Mouse (Mus musculus): Measurements from ENCODE around the gene Gpatch8. TPM values are rescaled to one million over a fixed set of nuclear protein-coding genes. Genes with fewer than 3 reads are reported as not detected.

Gpatch8 gene
- polyA plus RNA-seq, 1 experiment from 2014 or later: 46.1 TPM

DNA sequence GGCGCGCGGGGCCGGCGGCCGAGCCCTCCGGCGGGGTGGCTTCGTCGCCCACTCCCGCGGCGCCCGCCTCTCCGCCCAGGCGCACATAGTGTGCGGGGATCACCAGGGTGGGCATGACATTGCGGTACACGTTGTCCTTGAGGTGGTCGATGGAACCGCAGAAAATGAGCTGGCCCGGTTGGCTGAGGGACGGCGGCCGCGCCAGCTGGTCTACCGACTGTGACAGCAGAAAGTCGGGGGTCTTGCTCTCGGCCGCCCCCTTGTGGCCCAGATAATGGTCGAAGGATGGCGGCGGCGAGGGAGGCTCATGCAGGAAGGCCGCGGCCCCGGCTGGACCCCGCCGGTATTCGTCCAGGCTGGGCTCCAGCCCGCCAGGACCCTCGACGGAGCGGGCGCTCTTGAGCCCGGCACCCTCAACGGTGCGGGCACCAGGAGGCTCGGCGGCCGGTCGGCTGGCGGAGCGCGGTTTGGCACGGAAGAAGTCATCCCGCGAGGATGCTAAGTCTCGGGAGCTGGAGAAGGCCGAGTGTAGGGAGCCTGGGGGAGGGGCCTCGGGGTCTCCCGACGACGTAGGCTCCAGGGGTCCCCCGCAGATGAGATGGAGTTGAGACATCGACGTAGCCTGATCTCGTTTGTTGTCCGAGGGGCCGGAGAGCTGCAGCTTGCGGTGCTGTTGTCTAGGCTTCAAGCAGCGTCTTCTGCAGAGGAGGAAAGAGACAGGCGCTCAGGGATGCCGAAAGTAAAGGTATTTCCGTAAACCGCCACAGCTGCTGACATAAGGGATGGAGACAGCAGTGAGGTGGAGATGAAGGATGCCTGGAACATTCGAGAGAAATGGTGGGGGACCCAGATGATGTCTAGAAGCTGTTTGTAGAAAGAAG, 117.7 kb downstream of the Gpatch8 start:
- 8% methylated on average over 77 of the region's 77 CpGs for WGBS
- H3K27me3 ChIP-seq (ENCODE audit: control insufficient read depth, insufficient read depth, low read length): 0 out of 2 replicates have a peak, but pooled peaks cover 4% of the 10 kb centered on the region
- peaks cover 18% of the 10 kb centered on the region for H3K36me3 ChIP-seq (ENCODE audit: control insufficient read depth, insufficient read depth, low read length)
- H3K9ac ChIP-seq (ENCODE audit: low read length): peak overlapping the region; percentile 43
- peaks cover 17% of the 10 kb centered on the region for H3K4me1 ChIP-seq (ENCODE audit: control insufficient read depth, insufficient read depth, low read length)
- peak overlapping the region; percentile 79 for H3K4me2 ChIP-seq (ENCODE audit: low read depth)
- no peaks in the 10 kb centered on the region for H3K9me3 ChIP-seq (ENCODE audit: control insufficient read depth, low read length)
- peak overlapping the region; percentile 36 for H3K4me3 ChIP-seq (ENCODE audit: low read depth, low read length)
- peak; percentile 48; the same call in 1 of the 2 replicates for ATAC-seq (ENCODE audit: insufficient read depth, low FRiP score, low TSS enrichment)
- DNase-seq (ENCODE audit: low spot score): peak; percentile 90
- peak overlapping the region; percentile 63; the same call in 1 of the 2 replicates for H3K27ac ChIP-seq (ENCODE audit: low read depth, low read length)

DNA sequence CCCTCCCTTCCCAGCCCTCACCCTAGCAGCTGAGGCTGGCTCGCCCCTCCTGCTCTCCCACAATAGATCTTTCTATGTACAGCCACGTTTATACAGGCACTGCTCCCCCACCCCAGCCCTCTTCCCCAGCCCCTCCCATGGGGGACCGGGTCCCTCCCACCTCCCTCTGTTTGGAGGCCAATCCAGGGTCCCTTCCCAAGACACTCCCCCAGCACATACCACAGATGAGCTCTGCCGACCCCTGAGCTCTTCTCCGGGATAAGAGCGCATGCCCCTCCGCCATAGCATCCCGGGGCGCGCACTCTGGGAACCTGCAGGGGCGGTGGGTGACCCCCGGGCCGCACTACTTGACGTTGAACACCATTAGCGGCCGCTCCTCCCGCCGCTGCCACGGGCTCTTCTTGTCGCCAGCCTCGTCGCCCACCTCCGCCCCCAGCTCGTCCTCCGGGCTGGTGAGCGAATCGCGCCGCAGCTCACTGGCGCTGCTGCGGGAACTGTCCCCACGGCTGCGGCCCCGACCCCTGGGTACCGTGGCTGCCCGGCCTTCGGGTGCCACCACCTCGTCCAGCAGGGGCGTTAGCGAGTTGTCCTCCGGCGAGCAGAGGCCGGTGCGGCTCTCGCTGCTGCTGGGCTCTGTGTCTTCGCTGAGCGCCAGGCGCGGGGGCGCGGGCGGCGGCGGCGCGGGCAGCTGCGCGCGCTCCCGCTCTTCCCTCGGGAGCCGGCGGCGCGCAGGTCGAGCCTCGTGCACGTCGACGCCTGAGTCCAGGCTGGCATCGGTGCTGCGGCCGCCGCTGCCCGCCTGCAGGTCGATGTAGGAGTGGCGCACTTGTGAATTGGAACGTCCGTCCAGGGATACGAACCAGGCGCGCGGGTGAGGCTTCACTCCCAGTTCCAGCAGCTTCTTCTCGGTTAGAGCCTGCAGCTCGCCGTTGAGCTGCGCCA, 118.8 kb downstream of the Gpatch8 start:
- H3K4me3 ChIP-seq (ENCODE audit: low read depth, low read length): peak overlapping the region; percentile 36
- DNase-seq (ENCODE audit: low spot score): peak; percentile 75
- H3K9ac ChIP-seq (ENCODE audit: low read length): peak overlapping the region; percentile 43
- 0 out of 2 replicates have a peak, but pooled peaks cover 4% of the 10 kb centered on the region for H3K27me3 ChIP-seq (ENCODE audit: control insufficient read depth, insufficient read depth, low read length)
- H3K4me1 ChIP-seq (ENCODE audit: control insufficient read depth, insufficient read depth, low read length): peaks cover 17% of the 10 kb centered on the region
- H3K4me2 ChIP-seq (ENCODE audit: low read depth): peak overlapping the region; percentile 79
- ATAC-seq (ENCODE audit: insufficient read depth, low FRiP score, low TSS enrichment): peak; percentile 55; the same call in 1 of the 2 replicates
- 3% methylated on average over 78 of the region's 87 CpGs for WGBS
- H3K9me3 ChIP-seq (ENCODE audit: control insufficient read depth, low read length): no peaks in the 10 kb centered on the region
- peak overlapping the region; percentile 63 for H3K27ac ChIP-seq (ENCODE audit: low read depth, low read length)
- H3K36me3 ChIP-seq (ENCODE audit: control insufficient read depth, insufficient read depth, low read length): peaks cover 15% of the 10 kb centered on the region

DNA sequence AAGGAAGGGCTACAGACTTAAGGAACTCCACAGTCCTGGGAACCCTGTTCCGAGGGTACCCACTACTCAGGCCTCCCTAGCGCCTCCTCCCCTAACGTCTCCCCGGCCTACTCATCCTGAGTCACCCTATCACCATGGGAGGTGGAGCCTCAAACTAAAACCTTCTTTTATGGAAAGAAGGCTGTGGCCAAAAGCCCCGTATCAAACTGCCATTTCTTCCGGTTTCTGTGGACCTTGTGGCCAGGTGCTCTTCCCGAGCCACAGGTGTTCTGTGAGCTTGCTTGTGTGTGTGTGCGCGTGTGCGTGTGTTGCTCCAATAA, 119.8 kb downstream of the Gpatch8 start:
- H3K4me3 ChIP-seq (ENCODE audit: low read depth, low read length): no peak overlapping the region
- ATAC-seq (ENCODE audit: insufficient read depth, low FRiP score, low TSS enrichment): no peak
- 0 out of 2 replicates have a peak, but pooled peaks cover 4% of the 10 kb centered on the region for H3K27me3 ChIP-seq (ENCODE audit: control insufficient read depth, insufficient read depth, low read length)
- no peak for DNase-seq (ENCODE audit: low spot score)
- H3K27ac ChIP-seq (ENCODE audit: low read depth, low read length): no peak overlapping the region
- peaks cover 17% of the 10 kb centered on the region for H3K4me1 ChIP-seq (ENCODE audit: control insufficient read depth, insufficient read depth, low read length)
- no peak overlapping the region for H3K4me2 ChIP-seq (ENCODE audit: low read depth)
- 85% methylated on average over 10 of the region's 10 CpGs for WGBS
- peaks cover 15% of the 10 kb centered on the region for H3K36me3 ChIP-seq (ENCODE audit: control insufficient read depth, insufficient read depth, low read length)
- H3K9ac ChIP-seq (ENCODE audit: low read length): no peak overlapping the region
- H3K9me3 ChIP-seq (ENCODE audit: control insufficient read depth, low read length): no peaks in the 10 kb centered on the region

GRCm38 (mm10) chr11:102435754-102436470, 120.3 kb downstream of the Gpatch8 start:
- Histone ChIP-seq H3K9ac (ENCODE audit: low read length) (no peak overlapping the region), H3K4me1 (ENCODE audit: control insufficient read depth, insufficient read depth, low read length) (peaks cover 17% of the 10 kb centered on the region), H3K36me3 (ENCODE audit: control insufficient read depth, insufficient read depth, low read length) (peaks cover 15% of the 10 kb centered on the region), H3K4me3 (ENCODE audit: low read depth, low read length) (0 out of 2 replicates have a peak overlapping the region, but pooled peaks have one; percentile 4), H3K27me3 (ENCODE audit: control insufficient read depth, insufficient read depth, low read length) (0 out of 2 replicates have a peak, but pooled peaks cover 4% of the 10 kb centered on the region), H3K9me3 (ENCODE audit: control insufficient read depth, low read length) (no peaks in the 10 kb centered on the region), H3K27ac (ENCODE audit: low read depth, low read length) (no peak overlapping the region), H3K4me2 (ENCODE audit: low read depth) (no peak overlapping the region)
- DNase-seq (ENCODE audit: low spot score) (no peak), ATAC-seq (ENCODE audit: insufficient read depth, low FRiP score, low TSS enrichment) (no peak)
- 91% methylated on average over 18 of the region's 18 CpGs for WGBS

- Histone ChIP-seq H3K36me3 (ENCODE audit: control insufficient read depth, insufficient read depth, low read length) (peaks cover 14% of the 10 kb centered on the region), H3K4me2 (ENCODE audit: low read depth) (no peak overlapping the region), H3K4me3 (ENCODE audit: low read depth, low read length) (0 out of 2 replicates have a peak overlapping the region, but pooled peaks have one; percentile 4), H3K9me3 (ENCODE audit: control insufficient read depth, low read length) (no peaks in the 10 kb centered on the region), H3K9ac (ENCODE audit: low read length) (no peak overlapping the region), H3K4me1 (ENCODE audit: control insufficient read depth, insufficient read depth, low read length) (peaks cover 17% of the 10 kb centered on the region), H3K27me3 (ENCODE audit: control insufficient read depth, insufficient read depth, low read length) (0 out of 2 replicates have a peak, but pooled peaks cover 4% of the 10 kb centered on the region), H3K27ac (ENCODE audit: low read depth, low read length) (no peak overlapping the region)
- ATAC-seq (ENCODE audit: insufficient read depth, low FRiP score, low TSS enrichment): no peak
- 92% methylated on average over 11 of the region's 11 CpGs for WGBS
- no peak for DNase-seq (ENCODE audit: low spot score)
Observed at GRCm38 (mm10) chr11:102434816-102435705, 121.1 kb downstream of the Gpatch8 start.

DNA sequence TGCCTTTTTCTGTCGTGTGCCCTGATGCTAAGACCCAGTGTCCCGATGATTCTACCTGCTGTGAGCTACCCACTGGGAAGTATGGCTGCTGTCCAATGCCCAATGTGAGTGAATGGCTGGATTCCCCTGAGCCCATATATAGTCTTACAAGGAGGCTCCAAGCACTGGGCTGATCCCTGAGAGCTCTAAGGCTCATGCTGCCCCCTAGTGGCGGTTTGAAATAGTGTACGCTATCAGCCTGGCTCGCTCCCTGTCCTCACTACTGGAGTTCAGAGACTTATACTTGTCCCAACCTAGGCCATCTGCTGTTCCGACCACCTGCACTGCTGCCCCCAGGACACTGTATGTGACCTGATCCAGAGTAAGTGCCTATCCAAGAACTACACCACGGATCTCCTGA, 121.8 kb downstream of the Gpatch8 start:
- H3K4me1 ChIP-seq (ENCODE audit: control insufficient read depth, insufficient read depth, low read length): peaks cover 17% of the 10 kb centered on the region
- H3K4me3 ChIP-seq (ENCODE audit: low read depth, low read length): no peak overlapping the region
- ATAC-seq (ENCODE audit: insufficient read depth, low FRiP score, low TSS enrichment) (no peak), DNase-seq (ENCODE audit: low spot score) (peak; percentile 87)
- 14% methylated on average over 7 of the region's 7 CpGs for WGBS
- H3K9me3 ChIP-seq (ENCODE audit: control insufficient read depth, low read length): no peaks in the 10 kb centered on the region
- no peak overlapping the region for H3K9ac ChIP-seq (ENCODE audit: low read length)
- 0 out of 2 replicates have a peak, but pooled peaks cover 2% of the 10 kb centered on the region for H3K27me3 ChIP-seq (ENCODE audit: control insufficient read depth, insufficient read depth, low read length)
- H3K36me3 ChIP-seq (ENCODE audit: control insufficient read depth, insufficient read depth, low read length): peaks cover 8% of the 10 kb centered on the region
- H3K27ac ChIP-seq (ENCODE audit: low read depth, low read length): no peak overlapping the region
- no peak overlapping the region for H3K4me2 ChIP-seq (ENCODE audit: low read depth)

DNA sequence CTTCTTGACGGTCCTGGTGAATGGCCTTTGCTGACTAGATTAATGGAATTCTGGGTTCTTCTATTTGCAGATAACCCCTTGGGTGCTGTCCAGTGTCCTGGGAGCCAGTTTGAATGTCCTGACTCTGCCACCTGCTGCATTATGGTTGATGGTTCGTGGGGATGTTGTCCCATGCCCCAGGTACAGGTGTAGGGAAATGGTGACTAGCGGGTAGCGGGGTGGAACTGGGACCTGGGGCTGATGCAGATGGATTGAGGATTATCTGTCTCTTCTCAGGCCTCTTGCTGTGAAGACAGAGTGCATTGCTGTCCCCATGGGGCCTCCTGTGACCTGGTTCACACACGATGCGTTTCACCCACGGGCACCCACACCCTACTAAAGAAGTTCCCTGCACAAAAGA, 122.3 kb downstream of the Gpatch8 start:
- Histone ChIP-seq H3K4me3 (ENCODE audit: low read depth, low read length) (no peak overlapping the region), H3K9ac (ENCODE audit: low read length) (no peak overlapping the region), H3K36me3 (ENCODE audit: control insufficient read depth, insufficient read depth, low read length) (peaks cover 5% of the 10 kb centered on the region), H3K27me3 (ENCODE audit: control insufficient read depth, insufficient read depth, low read length) (no peaks in the 10 kb centered on the region), H3K27ac (ENCODE audit: low read depth, low read length) (no peak overlapping the region), H3K9me3 (ENCODE audit: control insufficient read depth, low read length) (no peaks in the 10 kb centered on the region), H3K4me1 (ENCODE audit: control insufficient read depth, insufficient read depth, low read length) (peaks cover 17% of the 10 kb centered on the region), H3K4me2 (ENCODE audit: low read depth) (no peak overlapping the region)
- no peak for ATAC-seq (ENCODE audit: insufficient read depth, low FRiP score, low TSS enrichment)
- WGBS: 93% methylated on average over 7 of the region's 7 CpGs
- no peak for DNase-seq (ENCODE audit: low spot score)

Measured in neural tube, embryonic 11.5 days (tissue).